Mouse (Mus musculus) liver, embryonic 15.5 days (tissue): ENCODE data around the gene Gnaq. TPM values are rescaled to one million over a fixed set of nuclear protein-coding genes. Genes with fewer than 3 reads are reported as not detected.
"Not testable (repeated sequence)": the region's sequence is repeated elsewhere in the genome, so short reads cannot be mapped to it uniquely, and the experiment has no call there.

ENCODE experiments used
- ATAC-seq: fragments of 200-750 bp; cut with Nextera tagmentation; 2 replicates; pipeline ENCODE4 v1.8.0; 2017; ENCODE audit warnings: moderate number of reproducible peaks, mild to moderate bottlenecking, moderate library complexity; ENCODE audit not compliant: insufficient read depth
- H3K27ac ChIP-seq: fragments of 300-500 bp; sonication (generic); replicated peaks from 2 replicates; pipeline ENCODE4 v1.5.1; 2015; ENCODE audit warnings: mild to moderate bottlenecking, inconsistent platforms
- H3K27me3 ChIP-seq: fragments of 300-500 bp; sonication (generic); 2 replicates; pipeline ENCODE4 v1.6.1; 2015; ENCODE audit warnings: mild to moderate bottlenecking, inconsistent platforms
- H3K36me3 ChIP-seq: fragments of 300-500 bp; sonication (generic); replicated peaks from 2 replicates; pipeline ENCODE4 v1.6.1; 2015; ENCODE audit warnings: moderate library complexity, mild to moderate bottlenecking, inconsistent platforms
- H3K4me1 ChIP-seq: fragments of 300-500 bp; sonication (generic); replicated peaks from 2 replicates; pipeline ENCODE4 v1.6.1; 2015; ENCODE audit warnings: inconsistent platforms
- H3K4me2 ChIP-seq: fragments of 300-500 bp; sonication (generic); 2 replicates; pipeline ENCODE4 v1.6.1; 2015; ENCODE audit warnings: moderate library complexity, mild to moderate bottlenecking, inconsistent platforms
- H3K4me3 ChIP-seq: fragments of 300-500 bp; sonication (generic); replicated peaks from 2 replicates; pipeline ENCODE4 v1.5.1; 2015; ENCODE audit warnings: mild to moderate bottlenecking, inconsistent platforms
- H3K9ac ChIP-seq: fragments of 300-500 bp; sonication (generic); 2 replicates; pipeline ENCODE4 v1.6.1; 2015; ENCODE audit warnings: moderate library complexity, mild to moderate bottlenecking, inconsistent platforms
- H3K9me3 ChIP-seq: fragments of 300-500 bp; sonication (generic); replicated peaks from 2 replicates; pipeline ENCODE4 v1.6.1; 2016; ENCODE audit warnings: inconsistent platforms
- WGBS: fragments of 180-500 bp; shearing (Covaris S2); methylation state at CpG from one replicate; pipeline ENCODE4 v1.1.7; 2015; ENCODE audit warnings: mixed read lengths; ENCODE audit not compliant: insufficient replicate concordance; 5-methylcytosine and 5-hydroxymethylcytosine counted together
- polyA plus RNA-seq: library from polyadenylated mRNA; unstranded; fragments of >200 nt; fragmentation: Nextera tagmentation; extraction: Ambion mirVana; gene quantifications from 2 replicates; pipeline ENCODE4 v1.2.1, GENCODE M21; 2015

The Gnaq gene
- polyA plus RNA-seq, 1 experiment from 2014 or later, result 3.9 TPM

GRCm38 (mm10) chr19:16142990-16143389, 10.4 kb downstream of the Gnaq start:
- H3K4me1 ChIP-seq, result peaks cover 36% of the 10 kb centered on the region
- H3K9me3 ChIP-seq, result no peaks in the 10 kb centered on the region
- H3K4me3 ChIP-seq, result no peak overlapping the region
- H3K27me3 ChIP-seq, result no peaks in the 10 kb centered on the region
- 62% methylated on average over 10 of the region's 10 CpGs for whole genome bisulfite sequencing
- no peak for ATAC-seq
- no peaks in the 10 kb centered on the region for H3K36me3 ChIP-seq
- H3K4me2 ChIP-seq, result no peak overlapping the region
- no peak overlapping the region for H3K9ac ChIP-seq
- no peak overlapping the region for H3K27ac ChIP-seq

GRCm38 (mm10) chr19:16147446-16147845, 14.8 kb downstream of the Gnaq start:
- no peak overlapping the region for H3K4me2 ChIP-seq
- no peak overlapping the region for H3K4me3 ChIP-seq
- no peaks in the 10 kb centered on the region for H3K9me3 ChIP-seq
- H3K36me3 ChIP-seq, result no peaks in the 10 kb centered on the region
- peaks cover 12% of the 10 kb centered on the region for H3K4me1 ChIP-seq
- no peak overlapping the region for H3K27ac ChIP-seq
- H3K9ac ChIP-seq, result no peak overlapping the region
- H3K27me3 ChIP-seq, result no peaks in the 10 kb centered on the region
- no peak for ATAC-seq
- WGBS, result 77% methylated on average over 6 of the region's 6 CpGs

- Histone ChIP-seq H3K4me3 (no peak overlapping the region), H3K27me3 (no peaks in the 10 kb centered on the region), H3K9me3 (no peaks in the 10 kb centered on the region), H3K4me2 (no peak overlapping the region), H3K9ac (no peak overlapping the region), H3K36me3 (no peaks in the 10 kb centered on the region), H3K4me1 (0 out of 2 replicates have a peak, but pooled peaks cover 2% of the 10 kb centered on the region), H3K27ac (no peak overlapping the region)
- ATAC-seq, result no peak
- WGBS, result 52% methylated on average over 1 of the region's 1 CpGs
Measured at GRCm38 (mm10) chr19:16149094-16149493, 16.5 kb downstream of the Gnaq start.

- H3K4me3 ChIP-seq, result no peak overlapping the region
- 64% methylated on average over 7 of the region's 7 CpGs for WGBS
- no peak overlapping the region for H3K9ac ChIP-seq
- no peak overlapping the region for H3K4me2 ChIP-seq
- H3K9me3 ChIP-seq, result no peaks in the 10 kb centered on the region
- 0 out of 2 replicates have a peak, but pooled peaks cover 4% of the 10 kb centered on the region for H3K4me1 ChIP-seq
- ATAC-seq, result no peak
- no peak overlapping the region for H3K27ac ChIP-seq
- no peaks in the 10 kb centered on the region for H3K36me3 ChIP-seq
- H3K27me3 ChIP-seq, result no peaks in the 10 kb centered on the region
Measured at GRCm38 (mm10) chr19:16150328-16150727, 17.7 kb downstream of the Gnaq start.

GRCm38 (mm10) chr19:16153851-16154250, 21.2 kb downstream of the Gnaq start:
- Histone ChIP-seq H3K4me3 (no peak overlapping the region), H3K27ac (no peak overlapping the region), H3K4me2 (no peak overlapping the region), H3K9ac (no peak overlapping the region), H3K36me3 (no peaks in the 10 kb centered on the region), H3K27me3 (no peaks in the 10 kb centered on the region), H3K9me3 (no peaks in the 10 kb centered on the region), H3K4me1 (0 out of 2 replicates have a peak, but pooled peaks cover 5% of the 10 kb centered on the region)
- 52% methylated on average over 3 of the region's 3 CpGs for WGBS
- ATAC-seq, result no peak

GRCm38 (mm10) chr19:16154480-16154879, 21.8 kb downstream of the Gnaq start:
- no peaks in the 10 kb centered on the region for H3K9me3 ChIP-seq
- no peak overlapping the region for H3K4me2 ChIP-seq
- H3K27ac ChIP-seq, result no peak overlapping the region
- H3K4me3 ChIP-seq, result no peak overlapping the region
- H3K36me3 ChIP-seq, result no peaks in the 10 kb centered on the region
- H3K27me3 ChIP-seq, result no peaks in the 10 kb centered on the region
- no peak for ATAC-seq
- no peak overlapping the region for H3K9ac ChIP-seq
- H3K4me1 ChIP-seq, result 0 out of 2 replicates have a peak, but pooled peaks cover 3% of the 10 kb centered on the region

GRCm38 (mm10) chr19:16157120-16157519, 24.5 kb downstream of the Gnaq start:
- ATAC-seq, result no peak
- Histone ChIP-seq H3K9ac (no peak overlapping the region), H3K4me2 (no peak overlapping the region), H3K27me3 (no peaks in the 10 kb centered on the region), H3K4me1 (0 out of 2 replicates have a peak, but pooled peaks cover 7% of the 10 kb centered on the region), H3K36me3 (no peaks in the 10 kb centered on the region), H3K9me3 (no peaks in the 10 kb centered on the region), H3K27ac (no peak overlapping the region), H3K4me3 (no peak overlapping the region)
- 72% methylated on average over 7 of the region's 7 CpGs for WGBS

- WGBS, result 63% methylated on average over 2 of the region's 2 CpGs
- Histone ChIP-seq H3K9ac (no peak overlapping the region), H3K27ac (no peak overlapping the region), H3K4me3 (no peak overlapping the region), H3K9me3 (no peaks in the 10 kb centered on the region), H3K27me3 (no peaks in the 10 kb centered on the region), H3K4me1 (0 out of 2 replicates have a peak, but pooled peaks cover 4% of the 10 kb centered on the region), H3K4me2 (no peak overlapping the region), H3K36me3 (no peaks in the 10 kb centered on the region)
- no peak for ATAC-seq
Measured at GRCm38 (mm10) chr19:16160759-16161158, 28.1 kb downstream of the Gnaq start.

- H3K4me1 ChIP-seq, result 0 out of 2 replicates have a peak, but pooled peaks cover 4% of the 10 kb centered on the region
- H3K9me3 ChIP-seq, result no peaks in the 10 kb centered on the region
- H3K9ac ChIP-seq, result no peak overlapping the region
- H3K4me3 ChIP-seq, result no peak overlapping the region
- no peaks in the 10 kb centered on the region for H3K27me3 ChIP-seq
- WGBS, result 35% methylated on average over 2 of the region's 2 CpGs
- no peaks in the 10 kb centered on the region for H3K36me3 ChIP-seq
- H3K4me2 ChIP-seq, result no peak overlapping the region
- ATAC-seq, result no peak
- H3K27ac ChIP-seq, result no peak overlapping the region
Measured at GRCm38 (mm10) chr19:16161222-16161621, 28.6 kb downstream of the Gnaq start.

- 0 out of 2 replicates have a peak, but pooled peaks cover 12% of the 10 kb centered on the region for H3K4me1 ChIP-seq
- not testable (repeated sequence) for H3K27ac ChIP-seq, H3K36me3 ChIP-seq, H3K4me3 ChIP-seq, ATAC-seq, H3K9me3 ChIP-seq, H3K4me2 ChIP-seq, H3K9ac ChIP-seq, H3K27me3 ChIP-seq
- WGBS, result 78% methylated on average over 13 of the region's 13 CpGs
Measured at GRCm38 (mm10) chr19:16164396-16164795, 31.8 kb downstream of the Gnaq start.

- H3K27me3 ChIP-seq, result no peaks in the 10 kb centered on the region
- 0 out of 2 replicates have a peak, but pooled peaks cover 8% of the 10 kb centered on the region for H3K4me1 ChIP-seq
- H3K4me3 ChIP-seq, result no peak overlapping the region
- no peaks in the 10 kb centered on the region for H3K36me3 ChIP-seq
- no peak overlapping the region for H3K9ac ChIP-seq
- WGBS, result 53% methylated on average over 4 of the region's 4 CpGs
- H3K27ac ChIP-seq, result no peak overlapping the region
- no peak for ATAC-seq
- H3K9me3 ChIP-seq, result no peaks in the 10 kb centered on the region
- no peak overlapping the region for H3K4me2 ChIP-seq
Measured at GRCm38 (mm10) chr19:16167185-16167584, 34.6 kb downstream of the Gnaq start.

- Histone ChIP-seq H3K9me3 (no peaks in the 10 kb centered on the region), H3K9ac (no peak overlapping the region), H3K36me3 (no peaks in the 10 kb centered on the region), H3K4me3 (no peak overlapping the region), H3K27ac (peak overlapping the region; percentile 41), H3K4me2 (no peak overlapping the region), H3K27me3 (no peaks in the 10 kb centered on the region), H3K4me1 (0 out of 2 replicates have a peak, but pooled peaks cover 8% of the 10 kb centered on the region)
- 37% methylated on average over 4 of the region's 4 CpGs for WGBS
- 0 out of 2 replicates have a peak, but pooled peaks have one; percentile 18 for ATAC-seq
Measured at GRCm38 (mm10) chr19:16168192-16168591, 35.6 kb downstream of the Gnaq start.
